Mouse (Mus musculus) left cerebral cortex, adult 11 months (tissue): ENCODE measurements around the gene Duoxa1.
"Not testable (repeated sequence)": the region's sequence is repeated elsewhere in the genome, so short reads cannot be mapped to it uniquely, and the experiment has no call there.

ENCODE experiments used
- DNase-seq: peaks from one replicate; pipeline ENCODE4 v3.0.0; 2022; ENCODE audit warnings: low spot score

Duoxa1 gene

GRCm38 (mm10) chr2:122330317-122330716, 16.8 kb upstream of the Duoxa1 start:
- DNase-seq = not testable (repeated sequence)

GRCm38 (mm10) chr2:122327986-122328385, 14.5 kb upstream of the Duoxa1 start:
- DNase-seq = no peak

GRCm38 (mm10) chr2:122325361-122325760, 11.8 kb upstream of the Duoxa1 start:
- DNase-seq = no peak

GRCm38 (mm10) chr2:122324586-122324985, 11.1 kb upstream of the Duoxa1 start:
- DNase-seq = no peak

GRCm38 (mm10) chr2:122323960-122324359, 10.4 kb upstream of the Duoxa1 start:
- DNase-seq = no peak

GRCm38 (mm10) chr2:122317384-122317783, 3.9 kb upstream of the Duoxa1 start:
- no peak for DNase-seq

GRCm38 (mm10) chr2:122315372-122315771, 1.8 kb upstream of the Duoxa1 start, which contains the start of gene Duox1:
TSS of gene Duox1 (plus strand) at chr2:122315672.
- DNase-seq = no peak

- DNase-seq = no peak
Observed at GRCm38 (mm10) chr2:122312722-122313417, 660 bp downstream of the Duoxa1 start.

GRCm38 (mm10) chr2:122311561-122311960, 2.0 kb downstream of the Duoxa1 start:
- no peak for DNase-seq

GRCm38 (mm10) chr2:122309647-122310046, 3.9 kb downstream of the Duoxa1 start:
- no peak for DNase-seq

- no peak for DNase-seq
Observed at GRCm38 (mm10) chr2:122306184-122306583, 7.3 kb downstream of the Duoxa1 start.

GRCm38 (mm10) chr2:122305097-122305892, 8.2 kb downstream of the Duoxa1 start:
- DNase-seq = no peak

- no peak for DNase-seq
Observed at GRCm38 (mm10) chr2:122304544-122304943, 9.0 kb downstream of the Duoxa1 start.

- DNase-seq = no peak
Observed at GRCm38 (mm10) chr2:122302574-122303241, 10.8 kb downstream of the Duoxa1 start.

- DNase-seq = no peak
Observed at GRCm38 (mm10) chr2:122301921-122302573, 11.5 kb downstream of the Duoxa1 start.

- DNase-seq = no peak
Observed at GRCm38 (mm10) chr2:122301081-122301920, 12.2 kb downstream of the Duoxa1 start.

GRCm38 (mm10) chr2:122300656-122301020, 12.9 kb downstream of the Duoxa1 start:
- DNase-seq = no peak

- DNase-seq = no peak
Observed at GRCm38 (mm10) chr2:122299911-122300655, 13.4 kb downstream of the Duoxa1 start.

- no peak for DNase-seq
Observed at GRCm38 (mm10) chr2:122298596-122299490, 14.7 kb downstream of the Duoxa1 start, which contains the start of gene Duoxa2. TSS of gene Duoxa2 (plus strand) at chr2:122298900.
